Mouse (Mus musculus) adipocyte (in vitro differentiated cells): ENCODE measurements at regions not wholly inside any gene's neighbourhood (a gene's known extent, or its start where the extent isn't known, plus 50 kb on each side); places are given as distances from the start of the nearest gene placed in this dataset.

Source experiments
- DNase-seq: peaks from one replicate; pipeline ENCODE4 v3.0.0-alpha.2; 2016; ENCODE audit warnings: low spot score

- DNase-seq = no peak
Observed at GRCm38 (mm10) chr3:148559752-148560460, 430.4 kb downstream of the Adgrl2 start.

DNA sequence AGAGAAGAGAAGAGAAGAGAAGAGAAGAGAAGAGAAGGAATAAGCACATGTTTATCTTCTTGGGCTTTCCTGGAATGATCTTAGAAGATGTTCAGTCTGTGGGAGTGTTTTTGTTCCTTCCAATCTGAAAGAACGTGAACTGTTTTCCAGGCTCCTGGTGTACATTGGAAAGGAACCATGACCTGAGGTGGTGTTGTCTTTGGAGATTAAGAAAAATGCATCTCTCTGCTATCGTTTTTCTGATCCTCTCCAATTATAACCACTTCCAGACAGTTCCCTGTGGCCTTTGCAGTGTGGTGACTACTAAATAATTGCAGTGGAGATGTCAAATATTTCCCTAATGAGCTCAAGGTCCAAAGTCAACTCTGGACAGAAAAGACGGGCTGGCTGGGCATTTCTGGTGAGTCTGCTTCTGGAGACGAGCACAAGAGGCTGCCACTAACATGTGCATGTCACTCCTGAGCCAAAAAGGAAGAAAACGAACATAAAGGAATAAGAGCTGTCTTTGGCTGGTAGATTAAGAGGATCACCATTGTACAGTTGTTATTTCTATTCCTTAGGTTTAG lies 431.7 kb downstream of the Adgrl2 start:
- DNase-seq = no peak

DNA sequence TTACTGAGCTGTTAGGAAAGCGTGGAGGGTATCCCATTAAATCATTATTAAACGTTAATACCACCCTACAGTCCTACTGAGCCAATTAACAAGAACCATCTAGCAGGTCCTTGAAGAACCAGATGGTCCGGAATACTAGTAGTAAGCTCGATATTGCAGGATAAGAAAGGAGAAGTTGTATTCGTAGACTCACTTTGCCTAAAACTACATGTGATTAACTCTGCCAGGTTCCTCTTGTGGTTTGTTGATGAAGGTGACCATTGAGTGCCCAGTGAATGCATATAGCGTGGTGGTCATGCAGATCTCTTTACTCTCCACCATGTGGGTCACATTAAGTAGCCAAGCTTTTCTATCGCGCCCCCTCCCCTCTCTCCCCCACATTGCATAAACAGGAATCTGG lies 435.0 kb downstream of the Adgrl2 start:
- DNase-seq = no peak

DNA sequence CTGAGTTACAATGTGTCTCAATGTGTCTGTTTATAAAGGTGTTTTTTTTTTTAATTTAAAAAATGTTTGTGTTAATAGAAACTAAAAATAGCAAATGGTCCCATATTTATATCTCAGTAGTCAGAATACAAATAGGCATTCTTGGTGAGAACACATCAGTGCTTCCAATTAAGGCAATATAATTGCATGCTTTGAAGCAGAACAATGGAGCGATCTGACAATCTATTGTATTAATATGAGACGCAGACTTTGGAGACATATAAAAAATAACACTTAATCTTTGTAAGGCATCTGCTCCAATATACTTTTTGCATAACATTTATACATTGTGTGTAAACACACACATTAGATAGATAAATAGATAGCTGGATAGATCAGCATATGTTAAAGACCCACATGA lies 439.6 kb downstream of the Adgrl2 start:
- no peak for DNase-seq

GRCm38 (mm10) chr3:148544929-148545328 lies 445.4 kb downstream of the Adgrl2 start:
- DNase-seq = no peak

DNA sequence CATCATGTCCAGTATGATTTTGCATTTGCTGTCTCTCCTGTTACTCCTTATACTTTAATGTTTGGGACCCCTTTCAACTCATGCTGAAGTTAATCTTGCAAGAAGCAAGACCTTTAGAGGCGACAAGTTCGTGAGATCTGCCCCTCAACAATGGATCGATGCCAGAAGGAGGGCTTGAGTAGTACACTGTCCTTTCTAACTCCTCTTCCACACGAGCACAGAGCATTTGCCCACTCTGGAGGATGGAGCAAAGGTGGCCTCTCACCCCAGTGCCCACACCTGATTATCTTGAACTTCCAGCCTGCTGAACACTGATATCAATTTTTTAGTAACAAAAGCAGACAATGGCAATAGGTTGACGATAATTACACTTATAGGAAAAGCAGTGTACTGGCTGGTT lies 448.1 kb downstream of the Adgrl2 start:
- no peak for DNase-seq

DNA sequence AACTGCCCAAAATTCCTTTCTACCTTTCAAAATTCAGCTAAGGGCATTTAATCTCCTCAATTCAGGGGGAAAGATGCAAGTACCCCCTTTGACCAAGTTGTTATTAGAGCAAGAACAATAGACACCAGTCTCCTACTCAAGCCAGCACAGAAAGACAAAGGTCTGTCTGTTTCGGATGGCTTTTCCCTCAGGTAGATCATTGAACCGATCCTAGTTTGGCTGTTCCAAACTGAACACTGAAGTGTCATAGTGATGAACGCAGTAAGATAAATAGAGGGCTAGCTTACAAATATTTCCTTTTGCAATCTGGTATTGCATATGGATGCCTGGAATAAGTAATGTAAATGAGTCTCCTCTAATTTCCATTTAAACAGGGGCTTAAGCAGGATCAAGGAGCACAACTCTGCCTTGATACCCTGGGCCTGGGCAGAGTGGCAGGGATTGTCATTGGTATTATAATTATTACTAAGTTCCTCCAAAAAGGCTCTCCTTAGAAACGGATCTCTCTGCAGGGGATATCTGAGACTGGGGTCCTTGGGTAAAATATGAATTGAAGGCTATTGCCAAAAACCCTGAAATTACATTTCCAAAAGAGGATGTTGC lies 452.6 kb downstream of the Adgrl2 start:
- no peak for DNase-seq

- DNase-seq = no peak
Observed at GRCm38 (mm10) chr3:148529893-148530292, 460.5 kb downstream of the Adgrl2 start.

DNA sequence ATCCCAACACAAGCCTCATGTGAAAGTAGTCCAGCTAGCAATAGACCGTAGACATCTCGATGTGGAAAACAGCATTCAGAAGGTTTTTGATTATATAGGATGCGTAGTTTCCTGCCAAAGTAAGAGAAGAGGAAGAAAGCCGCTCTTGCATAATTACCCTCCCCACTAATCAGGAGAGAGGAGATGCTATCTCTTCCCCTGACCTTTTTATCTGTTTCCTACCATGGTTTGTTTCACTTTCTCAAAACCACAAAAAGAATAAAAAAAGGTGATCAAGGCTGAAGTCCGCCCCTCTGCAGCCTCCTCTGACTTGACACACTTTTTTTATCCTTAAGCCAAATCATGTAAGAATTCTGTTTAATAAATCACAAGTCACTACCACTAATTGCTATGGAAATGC lies 480.0 kb downstream of the Adgrl2 start:
- no peak for DNase-seq

DNA sequence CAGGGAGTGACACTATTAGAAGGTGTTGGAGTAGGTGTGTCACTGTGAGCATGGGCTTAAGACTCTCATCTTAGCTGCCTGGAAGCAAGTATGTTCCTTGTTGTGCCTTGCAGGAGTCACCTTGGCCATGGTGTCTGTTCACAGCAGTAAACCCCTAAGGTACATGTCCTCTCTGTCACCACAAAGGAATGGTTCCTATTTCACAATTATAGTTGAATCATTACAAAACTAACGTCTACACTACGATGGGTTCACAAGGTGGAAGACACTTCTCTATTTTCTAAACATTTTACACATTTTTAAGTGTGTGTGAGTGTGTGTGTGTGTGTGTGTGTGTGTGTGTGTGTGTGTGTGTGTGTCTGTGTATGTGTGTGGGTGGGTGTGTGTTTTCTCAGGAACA lies 485.4 kb downstream of the Adgrl2 start:
- no peak for DNase-seq

- no peak for DNase-seq
Observed at GRCm38 (mm10) chr3:148503432-148503831, 486.9 kb downstream of the Adgrl2 start.

- peak; percentile 50 for DNase-seq
Observed at GRCm38 (mm10) chr3:148501801-148502200, 488.6 kb downstream of the Adgrl2 start.

- no peak for DNase-seq
Observed at GRCm38 (mm10) chr3:148496672-148497071, 493.7 kb downstream of the Adgrl2 start.

- DNase-seq = no peak
Observed at GRCm38 (mm10) chr3:148491287-148491686, 499.1 kb downstream of the Adgrl2 start.

GRCm38 (mm10) chr3:148489201-148489600 lies 501.2 kb downstream of the Adgrl2 start:
- DNase-seq = no peak

DNA sequence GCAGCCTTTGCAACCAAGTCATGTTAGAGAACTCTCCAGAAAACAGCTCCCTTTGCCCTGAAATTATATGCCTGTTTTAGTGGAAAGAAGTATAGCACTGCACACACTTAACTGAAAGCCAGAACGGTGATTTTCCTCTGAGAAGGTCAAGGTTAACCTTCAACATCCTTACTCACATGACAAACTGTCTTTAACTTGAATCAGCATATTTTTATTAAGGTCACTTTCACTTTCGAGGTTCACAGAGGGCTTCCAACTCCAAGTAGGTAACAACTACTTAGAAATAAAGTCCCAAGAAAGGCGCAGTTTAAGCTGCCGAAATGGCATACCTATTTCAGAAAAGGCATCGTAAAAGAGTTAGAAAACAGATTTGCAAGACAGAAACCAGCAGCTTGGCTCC lies 502.4 kb downstream of the Adgrl2 start:
- DNase-seq = no peak

DNA sequence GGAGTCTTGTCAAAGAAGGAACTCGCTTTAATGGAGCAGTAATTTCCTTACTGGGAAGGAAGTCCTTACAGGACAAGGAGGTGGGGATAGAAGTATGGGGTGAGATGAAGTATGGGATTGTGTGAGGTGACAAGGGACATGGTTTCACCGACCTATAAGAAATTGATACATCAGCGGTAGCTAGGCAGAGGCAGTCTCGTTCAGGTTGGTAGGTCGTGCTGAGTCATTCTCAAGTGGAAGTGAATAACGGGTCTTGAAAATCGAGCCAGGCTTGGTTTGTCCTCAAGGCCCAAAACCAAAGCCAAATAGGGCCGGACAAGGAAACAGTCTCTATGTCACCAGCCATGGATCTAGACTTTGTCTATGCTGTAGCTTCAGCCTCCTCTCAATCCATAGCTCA lies 514.5 kb downstream of the Adgrl2 start:
- DNase-seq = no peak

- DNase-seq = no peak
Observed at GRCm38 (mm10) chr3:148472943-148473444, 517.4 kb downstream of the Adgrl2 start.

GRCm38 (mm10) chr3:148465456-148465855 lies 524.9 kb downstream of the Adgrl2 start:
- no peak for DNase-seq

- DNase-seq = no peak
Observed at GRCm38 (mm10) chr3:148462791-148463190, 527.6 kb downstream of the Adgrl2 start.

DNA sequence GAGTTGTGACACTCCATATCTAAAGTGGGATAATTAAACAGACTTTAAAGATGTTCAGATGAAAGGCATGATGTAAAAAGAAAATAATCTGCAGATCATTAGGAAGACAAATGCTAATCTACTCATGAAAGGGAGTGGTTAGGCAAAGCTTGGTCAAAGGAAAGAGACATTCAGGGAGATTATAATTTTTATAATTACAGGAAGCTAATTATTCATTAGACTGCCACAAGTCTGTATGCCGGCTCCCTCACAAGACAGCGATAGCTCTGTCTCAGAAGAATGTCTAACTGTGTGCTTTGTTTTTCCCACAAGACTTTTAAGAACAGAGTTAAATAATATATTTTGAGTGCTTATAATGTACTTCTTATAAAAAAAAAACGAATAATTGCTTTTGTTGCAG lies 541.5 kb downstream of the Adgrl2 start:
- no peak for DNase-seq

- DNase-seq = no peak
Observed at GRCm38 (mm10) chr3:148448465-148448864, 541.9 kb downstream of the Adgrl2 start.

DNA sequence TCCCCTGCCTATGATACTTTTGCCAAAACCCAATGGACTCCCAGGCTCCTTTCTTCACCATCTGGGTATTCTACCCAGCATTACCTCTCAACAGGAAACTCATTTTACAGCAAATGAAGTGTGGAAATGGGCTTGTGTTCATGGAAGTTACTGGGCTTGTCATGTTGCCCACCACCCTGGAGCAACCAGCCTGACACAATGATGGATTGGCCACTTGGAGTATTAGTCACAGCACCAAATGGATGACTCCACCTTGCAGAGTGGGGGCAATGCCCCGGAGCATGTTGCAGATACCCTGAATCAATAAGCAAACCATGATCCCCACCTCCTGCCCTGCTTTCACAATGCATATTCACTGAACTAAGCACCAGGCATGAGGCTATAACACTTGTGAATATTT lies 543.5 kb downstream of the Adgrl2 start:
- DNase-seq = no peak

- DNase-seq = no peak
Observed at GRCm38 (mm10) chr3:148443012-148443411, 547.3 kb downstream of the Adgrl2 start.
